Mouse (Mus musculus) cerebellum, adult (tissue): ENCODE data around the gene Slc43a2.

Experiments
- ATAC-seq: cut with Nextera tagmentation; 2 replicates; pipeline ENCODE4 v1.9.2; 2017; ENCODE audit warnings: mild to moderate bottlenecking, moderate library complexity, mixed read lengths; ENCODE audit not compliant: insufficient number of reproducible peaks, low FRiP score, low TSS enrichment

Gene Slc43a2

DNA sequence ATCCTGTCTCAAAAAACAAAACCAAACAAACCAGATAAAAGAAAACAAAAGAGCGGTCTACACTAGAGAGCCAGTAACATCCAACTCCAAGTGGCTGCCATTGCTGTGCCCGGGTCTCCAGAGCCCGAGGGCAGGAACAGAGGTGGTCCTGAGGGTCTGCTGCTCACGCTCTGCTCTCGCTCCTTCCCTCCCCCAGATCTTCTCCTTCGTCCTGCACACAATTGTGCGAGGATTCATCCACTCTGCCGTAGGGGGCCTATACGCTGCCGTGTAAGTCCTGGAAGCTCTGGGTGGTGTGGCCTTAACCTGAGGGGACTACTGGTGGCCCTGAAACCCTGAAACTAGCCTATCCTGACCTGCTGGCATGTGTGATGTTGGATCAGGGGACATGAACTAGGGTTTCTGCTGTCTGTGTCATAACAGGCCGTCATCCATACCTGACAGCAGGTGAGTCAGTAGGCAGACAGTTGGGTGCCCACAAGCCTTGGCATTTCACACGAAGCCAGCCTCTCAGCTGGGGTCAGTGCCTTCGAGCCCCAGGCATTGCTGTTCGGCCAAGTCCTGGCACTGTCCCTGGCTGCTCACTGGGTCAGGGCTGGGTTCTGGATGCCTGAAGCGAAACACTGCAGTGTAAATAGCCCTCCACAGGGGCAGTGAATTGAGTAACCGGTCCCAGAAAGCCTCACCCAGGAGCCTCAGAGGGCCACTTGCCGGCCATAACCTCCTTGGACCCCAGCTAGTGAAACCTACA, 39.1 kb downstream of the Slc43a2 start:
- ATAC-seq, result peak; percentile 34; the same call in 1 of the 2 replicates

GRCm38 (mm10) chr11:75571126-75571990, 39.9 kb downstream of the Slc43a2 start:
- peak; percentile 9; the same call in 1 of the 2 replicates for ATAC-seq

GRCm38 (mm10) chr11:75572301-75572791, 40.9 kb downstream of the Slc43a2 start:
- no peak for ATAC-seq

DNA sequence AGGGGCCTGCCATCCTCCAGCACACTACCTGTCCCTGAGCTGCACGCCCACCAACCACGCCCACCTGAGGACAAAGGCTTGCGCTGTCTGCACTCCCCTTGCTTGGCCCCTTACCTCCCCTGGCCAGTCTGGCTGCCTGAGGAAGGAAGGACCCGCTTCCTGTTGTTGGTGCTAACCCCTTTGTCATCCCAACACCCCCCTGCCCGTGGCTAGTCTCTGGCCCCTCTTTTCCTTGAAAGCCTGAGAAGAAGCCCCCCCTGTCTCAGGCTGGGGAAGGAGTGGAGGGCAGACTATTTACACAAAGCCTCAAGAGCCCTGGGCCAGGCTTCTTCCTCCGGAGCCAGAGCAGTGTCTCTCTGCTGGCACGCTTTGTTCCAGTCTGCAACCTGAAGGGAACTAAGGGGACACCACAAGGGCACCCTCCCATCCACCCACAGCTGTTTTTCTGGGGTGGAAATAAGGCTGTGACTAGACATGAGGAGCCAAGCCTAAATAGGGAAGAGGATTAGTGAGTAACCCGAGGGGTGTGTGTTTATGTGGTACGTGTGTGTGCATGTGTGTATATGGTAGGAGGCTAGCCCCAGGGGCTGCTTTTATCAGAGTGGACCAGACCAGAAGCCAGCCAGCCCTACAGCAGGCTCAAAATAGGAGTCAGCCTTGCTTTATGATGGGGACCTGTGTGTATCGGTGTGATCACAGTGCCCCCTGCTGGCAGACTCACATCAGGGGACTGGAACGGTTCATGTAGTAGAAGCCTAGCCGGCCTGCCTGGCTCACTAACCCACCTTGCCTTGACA, 41.6 kb downstream of the Slc43a2 start:
- peak; percentile 72 for ATAC-seq

DNA sequence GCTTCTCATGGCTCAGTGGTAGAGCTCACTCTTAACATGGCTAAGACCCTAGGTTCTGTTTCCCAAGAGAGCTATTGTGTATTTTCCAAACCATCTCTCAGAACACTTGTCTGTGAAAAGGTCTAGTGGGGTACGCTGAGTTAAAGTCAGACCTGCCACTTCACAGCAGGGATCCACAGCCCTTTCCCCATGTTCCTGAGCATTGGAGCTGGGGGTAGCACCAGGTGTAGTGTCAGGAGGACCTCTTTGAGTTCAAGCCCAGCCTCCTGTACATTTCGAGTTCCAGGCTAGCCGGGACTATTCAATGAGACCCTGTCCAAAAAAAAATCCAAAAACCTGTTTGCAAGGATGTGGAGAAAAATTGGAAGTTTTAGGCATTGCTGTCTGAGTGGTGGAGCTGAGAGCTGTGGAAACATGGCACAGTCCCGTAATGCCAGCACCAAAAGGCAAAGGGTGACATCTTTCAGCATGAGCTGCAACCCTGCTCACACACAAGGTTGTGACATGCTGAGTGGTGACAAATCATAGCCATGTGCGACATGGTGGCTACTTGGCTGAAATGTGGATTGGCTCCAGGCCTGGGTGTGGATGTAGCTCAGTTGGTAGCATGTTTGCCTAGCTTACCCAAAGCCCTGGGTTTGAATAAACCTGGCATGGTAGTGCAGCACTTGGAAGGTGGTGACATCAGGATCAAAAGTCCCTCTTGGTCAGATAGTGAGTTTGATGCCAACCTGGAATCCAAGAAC, 43.1 kb downstream of the Slc43a2 start:
- ATAC-seq, result no peak

GRCm38 (mm10) chr11:75575560-75576123, 44.1 kb downstream of the Slc43a2 start:
- ATAC-seq, result no peak

DNA sequence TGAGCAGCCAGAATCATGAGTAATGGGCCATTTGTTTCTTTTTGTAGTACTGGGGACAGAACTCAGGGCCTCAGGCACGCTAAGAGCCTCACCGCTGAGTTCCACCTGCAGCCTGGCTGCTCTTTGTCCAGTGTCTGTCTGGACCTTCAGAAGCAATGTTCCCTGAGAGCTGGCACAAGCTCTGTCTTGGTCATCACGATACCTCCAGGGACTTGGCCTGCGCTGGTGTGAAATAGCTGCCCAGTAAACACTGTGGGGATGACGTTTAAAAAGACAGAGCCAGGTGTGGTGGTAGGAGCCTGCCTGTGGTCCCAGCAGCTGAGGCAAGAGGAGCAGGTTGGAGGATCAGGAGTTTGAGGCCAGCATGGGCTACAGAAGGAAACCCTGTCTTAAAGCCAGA, 47.1 kb downstream of the Slc43a2 start:
- no peak for ATAC-seq

GRCm38 (mm10) chr11:75581495-75582149, 50.1 kb downstream of the Slc43a2 start:
- no peak for ATAC-seq

DNA sequence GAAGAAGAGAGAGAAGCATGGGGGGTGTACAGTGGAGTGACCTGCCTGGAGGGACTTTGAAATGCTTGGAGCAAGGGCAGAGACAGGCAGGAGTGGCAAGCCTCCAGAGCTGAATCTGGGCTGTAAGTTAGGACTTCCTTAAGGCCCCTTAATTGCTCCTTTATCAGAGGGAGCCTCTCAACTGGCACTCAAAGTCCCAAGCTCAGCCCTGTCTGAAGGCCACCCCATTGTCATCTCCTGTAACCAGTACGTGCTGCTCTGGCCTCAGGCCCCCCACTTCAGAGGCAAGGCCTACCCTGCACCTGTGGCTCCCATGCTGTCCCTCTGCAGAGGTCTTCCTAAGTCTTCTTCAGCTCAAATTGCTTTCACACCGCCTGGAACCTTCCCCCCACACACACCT, 52.0 kb downstream of the Slc43a2 start:
- ATAC-seq, result no peak

DNA sequence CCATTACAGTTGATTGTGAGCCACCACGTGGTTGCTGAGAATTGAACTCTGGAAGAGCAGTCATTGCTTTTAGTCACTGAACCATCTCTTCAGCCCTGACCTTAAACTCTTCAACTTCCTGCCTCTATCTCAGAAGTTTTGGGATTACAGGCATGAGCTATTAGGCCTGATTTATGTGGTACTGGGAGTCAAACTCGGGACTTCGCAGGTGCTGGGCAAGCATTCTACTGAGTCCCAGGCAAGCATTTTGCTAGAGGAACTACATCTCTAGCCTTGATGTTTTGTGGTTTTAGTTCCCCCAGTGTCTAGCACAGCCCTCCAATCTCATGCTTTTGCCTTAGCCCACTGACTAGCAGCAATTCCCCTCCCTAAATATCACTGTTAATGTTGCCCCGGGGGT, 53.6 kb downstream of the Slc43a2 start:
- no peak for ATAC-seq

GRCm38 (mm10) chr11:75585978-75586377, 54.5 kb downstream of the Slc43a2 start:
- ATAC-seq, result no peak

- ATAC-seq, result no peak
Observed at GRCm38 (mm10) chr11:75586963-75587362, 55.5 kb downstream of the Slc43a2 start.

DNA sequence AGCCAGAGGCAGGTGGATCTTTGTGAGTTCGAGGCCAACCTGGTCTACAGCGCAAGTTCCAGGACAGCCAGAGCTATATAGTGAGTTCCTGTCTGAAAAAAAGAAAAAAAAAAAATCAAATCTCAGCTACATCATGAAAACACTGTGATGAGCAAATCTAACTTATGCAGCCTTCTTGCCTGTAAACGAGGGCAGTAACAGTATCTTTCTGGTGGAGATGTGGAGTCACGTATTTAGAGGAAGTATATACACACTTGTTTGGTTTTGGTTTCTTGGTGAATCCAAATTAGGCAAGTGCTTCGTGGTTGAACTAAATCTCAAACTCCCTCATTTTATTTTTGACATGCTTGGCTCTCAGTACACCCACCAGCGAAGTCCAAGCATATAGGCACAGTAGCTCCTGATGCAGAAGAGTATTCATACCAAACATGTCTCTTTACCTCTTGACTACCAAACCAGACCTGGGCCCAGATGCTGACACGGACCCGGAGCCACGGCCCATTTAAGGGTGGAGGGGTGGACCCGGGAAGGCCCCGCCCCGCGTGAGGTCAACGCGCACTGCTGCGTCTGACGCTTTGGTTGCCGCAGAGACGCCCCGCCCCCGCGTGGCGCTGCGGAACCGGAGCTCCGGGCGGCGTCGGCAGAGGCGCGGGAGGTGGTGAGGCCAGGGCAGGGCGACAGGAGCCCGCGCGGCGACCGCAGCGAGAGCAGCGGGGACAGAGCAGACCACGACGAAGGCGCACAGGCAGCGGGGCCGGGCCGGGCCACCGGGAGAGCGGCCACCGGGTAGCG, 56.2 kb downstream of the Slc43a2 start, which contains the start of gene Pitpna:
TSS of gene Pitpna (plus strand) at position 605 of the 792 bp plus-strand sequence.
- peak; percentile 92 for ATAC-seq

GRCm38 (mm10) chr11:75588285-75588941, 56.9 kb downstream of the Slc43a2 start:
- no peak; the same call in 1 of the 2 replicates for ATAC-seq

- ATAC-seq, result no peak
Observed at GRCm38 (mm10) chr11:75592612-75593011, 61.1 kb downstream of the Slc43a2 start.

DNA sequence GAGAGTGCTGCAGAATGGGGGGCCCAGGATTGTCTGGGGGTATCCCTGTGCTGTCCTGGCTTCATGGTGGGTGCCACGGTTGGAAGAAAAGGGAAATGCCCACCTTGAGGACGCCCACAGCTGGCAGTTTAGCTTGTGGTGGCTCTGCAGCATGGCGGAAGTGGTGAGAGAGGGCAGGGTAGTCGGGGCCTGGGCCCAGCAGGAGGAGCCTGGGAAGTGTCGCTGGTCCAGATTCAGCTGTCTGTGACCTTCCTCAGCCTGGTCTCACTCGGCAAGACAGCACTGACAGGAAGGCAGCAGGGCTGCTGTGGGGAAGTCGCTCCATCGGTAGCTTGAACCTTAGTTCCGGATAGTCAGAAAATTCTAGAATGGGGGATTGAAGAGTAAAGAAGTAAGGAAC, 62.9 kb downstream of the Slc43a2 start:
- ATAC-seq, result no peak

- ATAC-seq, result no peak
Observed at GRCm38 (mm10) chr11:75595404-75595803, 63.9 kb downstream of the Slc43a2 start.

- no peak; the same call in 1 of the 2 replicates for ATAC-seq
Observed at GRCm38 (mm10) chr11:75595816-75596215, 64.3 kb downstream of the Slc43a2 start.
